Mouse (Mus musculus): ENCODE results near the gene Rmnd1.

- TF ChIP-seq CTCF (IDR thresholded peaks at IDR 0.05; ENCODE audit: borderline replicate concordance, extremely low read depth, insufficient read depth, insufficient read length), result no peak
- no peak for TF ChIP-seq POLR2A (IDR thresholded peaks at IDR 0.05; ENCODE audit: borderline replicate concordance, extremely low read depth, insufficient read depth, insufficient read length, poor library complexity, severe bottlenecking)
These were observed 37.2 kb upstream of the Rmnd1 start for GRCm38 (mm10) chr10:4469406-4469805.
